Mouse (Mus musculus) kidney, postnatal 14 days (tissue): ENCODE data around the gene Vmn2r30.
"Not testable (repeated sequence)": the region's sequence is repeated elsewhere in the genome, so short reads cannot be mapped to it uniquely, and the experiment has no call there.

Experiments used
- DNase-seq: peaks from one replicate; pipeline ENCODE4 v3.0.0; 2022; ENCODE audit warnings: mixed read lengths

The Vmn2r30 gene

DNA sequence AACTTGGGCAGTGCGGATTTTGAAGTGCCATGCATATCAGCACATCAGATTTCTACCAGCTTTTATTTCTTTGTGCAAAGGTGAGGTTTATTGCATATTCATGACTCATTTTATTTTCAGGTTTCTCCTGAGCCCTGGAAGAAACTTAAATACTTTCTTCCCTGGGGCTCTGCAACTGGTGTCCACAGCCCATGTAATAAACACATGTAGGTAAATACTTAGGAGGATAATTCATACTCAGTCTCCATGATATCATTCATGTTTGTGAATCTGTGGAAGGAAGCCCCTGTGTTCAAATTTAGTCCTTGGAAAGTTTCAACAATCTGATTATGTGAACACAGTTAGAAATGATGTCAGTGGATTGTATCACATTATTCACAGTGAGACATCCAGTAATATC is at the start of gene Vmn2r30:
Vmn2r30 (minus strand) TSS at position 101 of the 400 bp plus-strand sequence.
- not testable (repeated sequence) for DNase-seq

GRCm38 (mm10) chr7:7374431-7374830 is 37.0 kb upstream of the Vmn2r30 start, which contains the start of gene Gm45783:
Gene Gm45783 (minus strand): TSS chr7:7374573.
- DNase-seq: peak; percentile 7

DNA sequence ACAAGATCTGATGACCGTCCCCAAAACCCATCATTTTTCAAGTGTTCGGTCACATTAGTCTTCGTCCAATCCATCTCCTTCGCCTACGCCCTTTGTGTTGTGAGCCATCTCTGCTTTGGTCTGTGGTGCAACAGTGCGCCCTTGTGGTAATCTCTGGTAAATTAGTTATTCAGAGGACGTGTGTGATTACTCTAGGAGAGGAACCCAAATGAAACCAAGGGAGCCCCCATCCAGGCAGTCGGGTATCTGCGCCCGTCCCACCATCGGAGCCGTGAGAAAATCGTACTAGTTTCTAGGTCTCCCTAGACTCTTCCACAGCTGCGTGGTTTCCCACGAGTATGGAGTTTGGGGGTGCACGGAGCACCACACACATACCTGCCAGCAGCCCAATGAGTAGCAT is 41.8 kb downstream of the Vmn2r30 start:
- peak; percentile 52 for DNase-seq

GRCm38 (mm10) chr7:7281383-7281782 is 56.0 kb downstream of the Vmn2r30 start:
- DNase-seq: no peak

DNA sequence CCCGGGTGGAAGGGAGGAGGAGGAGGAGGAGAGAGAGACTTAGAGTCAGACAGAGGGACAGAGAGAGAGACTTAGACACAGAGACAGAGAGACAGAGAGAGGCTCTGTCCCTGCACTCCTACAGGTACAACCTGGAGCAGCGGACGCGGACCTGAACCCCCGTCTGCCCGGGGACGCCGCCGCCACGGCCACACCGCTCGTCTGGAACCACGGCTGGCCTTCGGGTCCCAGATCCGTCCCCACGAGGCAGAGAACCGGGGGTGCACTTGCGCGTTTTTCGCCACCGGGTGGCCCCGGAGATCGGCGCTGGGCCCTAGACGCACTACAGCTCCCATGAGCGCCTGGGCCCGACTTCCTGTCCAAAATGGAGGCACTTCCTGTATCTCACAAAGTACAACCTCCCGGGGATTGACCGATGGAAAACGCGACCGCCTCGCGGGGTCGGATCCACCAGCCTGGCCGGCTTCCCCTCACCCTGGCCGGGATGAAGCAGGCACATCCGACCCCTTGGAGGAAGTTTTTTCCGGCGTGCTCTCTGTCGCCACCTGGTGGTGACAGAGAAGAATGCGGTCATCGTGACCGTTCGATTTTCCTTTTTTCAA is 59.3 kb downstream of the Vmn2r30 start, which contains the start of gene Gm45844:
Gm45844 (minus strand) TSS at position 324 of the 602 bp plus-strand sequence.
- peak; percentile 93 for DNase-seq

DNA sequence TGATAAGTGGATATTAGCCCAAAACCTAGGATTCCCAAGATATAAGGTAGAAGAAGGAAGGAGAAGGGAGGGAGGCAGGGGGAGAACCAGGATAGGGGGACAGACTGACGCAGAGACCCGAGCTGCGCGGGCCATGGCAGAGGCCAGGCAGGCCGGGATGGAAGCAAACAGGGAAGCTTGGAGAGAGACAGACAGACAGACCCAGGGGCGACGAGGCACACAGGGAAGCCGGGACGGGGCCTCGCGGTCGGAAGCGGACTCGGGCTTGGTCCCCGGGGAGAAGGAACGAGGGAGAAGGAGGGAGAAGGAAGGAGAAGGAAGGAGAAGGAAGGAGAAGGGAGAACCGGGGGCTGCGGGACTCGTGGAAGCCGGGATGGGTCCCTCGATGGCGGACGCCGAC is 59.9 kb downstream of the Vmn2r30 start:
- peak; percentile 39 for DNase-seq
